Mouse (Mus musculus) embryonic fibroblast, embryonic 13.5 days (primary cell): ENCODE data around the gene Plekhh3. TPM values are rescaled to one million over a fixed set of nuclear protein-coding genes. Genes with fewer than 3 reads are reported as not detected.

Experiments used
- H3K27ac ChIP-seq: 2 replicates; pipeline ENCODE4 v1.5.1; 2012; ENCODE audit warnings: low read length, control low read depth, inconsistent platforms; ENCODE audit not compliant: insufficient read depth
- H3K4me1 ChIP-seq: 2 replicates; pipeline ENCODE4 v1.6.1; 2011; ENCODE audit warnings: low read length; ENCODE audit not compliant: control insufficient read depth, insufficient read depth
- H3K4me3 ChIP-seq: 2 replicates; pipeline ENCODE4 v1.5.1; 2011; ENCODE audit warnings: mild to moderate bottlenecking, control low read depth, low read length; ENCODE audit not compliant: insufficient read depth
- CTCF ChIP-seq: IDR thresholded peaks from 2 replicates; pipeline ENCODE4 v1.5.1; 2011; ENCODE audit warnings: mild to moderate bottlenecking, control low read depth, low read length, moderate library complexity, borderline replicate concordance; ENCODE audit not compliant: insufficient read depth
- POLR2A ChIP-seq: IDR thresholded peaks from 2 replicates; pipeline ENCODE4 v1.6.1; 2011; ENCODE audit warnings: low read depth, mild to moderate bottlenecking, control low read depth, low read length, moderate library complexity
- polyA plus RNA-seq: library from polyadenylated mRNA; stranded (reverse); fragments of >200 nt; gene quantifications from 2 replicates; pipeline ENCODE4 v1.2.4, GENCODE M21; 2011; ENCODE audit warnings: low read depth; ENCODE audit not compliant: missing spikeins, insufficient read length

The Plekhh3 gene
- polyA plus RNA-seq, 1 experiment = 11.5 TPM

GRCm38 (mm10) chr11:101149178-101150105, 21.7 kb downstream of the Plekhh3 start:
- Histone ChIP-seq H3K4me1 (peaks cover 7% of the 10 kb centered on the region; the same call in 1 of the 2 replicates), H3K4me3 (no peak overlapping the region), H3K27ac (peak overlapping the region; percentile 50)
- no peak for TF ChIP-seq POLR2A
- TF ChIP-seq CTCF = no peak

- TF ChIP-seq POLR2A (no peak), CTCF (no peak)
- no peak overlapping the region for H3K4me3 ChIP-seq
- H3K4me1 ChIP-seq = peaks cover 7% of the 10 kb centered on the region; the same call in 1 of the 2 replicates
- peak overlapping the region; percentile 50 for H3K27ac ChIP-seq
Measured at GRCm38 (mm10) chr11:101148751-101149150, 22.4 kb downstream of the Plekhh3 start.

GRCm38 (mm10) chr11:101146377-101146776, 24.8 kb downstream of the Plekhh3 start:
- TF ChIP-seq CTCF = no peak
- TF ChIP-seq POLR2A = no peak
- Histone ChIP-seq H3K27ac (no peak overlapping the region), H3K4me1 (peaks cover 7% of the 10 kb centered on the region; the same call in 1 of the 2 replicates), H3K4me3 (no peak overlapping the region)

GRCm38 (mm10) chr11:101143338-101144225, 27.6 kb downstream of the Plekhh3 start:
- Histone ChIP-seq H3K4me3 (0 out of 2 replicates have a peak overlapping the region, but pooled peaks have one; percentile 0), H3K4me1 (peaks cover 4% of the 10 kb centered on the region), H3K27ac (no peak overlapping the region)
- TF ChIP-seq POLR2A (no peak), CTCF (no peak)

GRCm38 (mm10) chr11:101142215-101142967, 28.8 kb downstream of the Plekhh3 start:
- H3K4me1 ChIP-seq = peaks cover 4% of the 10 kb centered on the region
- H3K27ac ChIP-seq = no peak overlapping the region
- no peak for TF ChIP-seq POLR2A
- no peak for TF ChIP-seq CTCF
- no peak overlapping the region for H3K4me3 ChIP-seq

- no peak overlapping the region for H3K27ac ChIP-seq
- TF ChIP-seq POLR2A (no peak), CTCF (no peak)
- H3K4me1 ChIP-seq = peaks cover 4% of the 10 kb centered on the region
- no peak overlapping the region for H3K4me3 ChIP-seq
Measured at GRCm38 (mm10) chr11:101141088-101141487, 30.1 kb downstream of the Plekhh3 start.

GRCm38 (mm10) chr11:101140164-101140819, 30.9 kb downstream of the Plekhh3 start:
- Histone ChIP-seq H3K27ac (no peak overlapping the region), H3K4me3 (no peak overlapping the region), H3K4me1 (peaks cover 4% of the 10 kb centered on the region)
- no peak for TF ChIP-seq POLR2A
- no peak for TF ChIP-seq CTCF

- TF ChIP-seq POLR2A = no peak
- no peak for TF ChIP-seq CTCF
- no peak overlapping the region for H3K4me3 ChIP-seq
- H3K4me1 ChIP-seq = peaks cover 4% of the 10 kb centered on the region
- no peak overlapping the region for H3K27ac ChIP-seq
Measured at GRCm38 (mm10) chr11:101138536-101139181, 32.5 kb downstream of the Plekhh3 start.

GRCm38 (mm10) chr11:101137000-101137399, 34.2 kb downstream of the Plekhh3 start:
- Histone ChIP-seq H3K27ac (no peak overlapping the region), H3K4me3 (no peak overlapping the region), H3K4me1 (peaks cover 4% of the 10 kb centered on the region)
- TF ChIP-seq POLR2A = no peak
- TF ChIP-seq CTCF = no peak
